Mouse (Mus musculus) kidney, postnatal 36 days (tissue): Measurements from ENCODE around the gene Vmn1r208.
"Not testable (repeated sequence)": the region's sequence is repeated elsewhere in the genome, so short reads cannot be mapped to it uniquely, and the experiment has no call there.

Source experiments
- DNase-seq, 2 experiments: peaks; one replicate each; pipeline ENCODE4 v3.0.0; 2021 to 2022; ENCODE audit warnings: mixed read lengths in 2 of 2

Vmn1r208 gene

GRCm38 (mm10) chr13:22777300-22777699, at the start of gene Vmn1r208:
Vmn1r208 (minus strand) TSS chr13:22777400.
- DNase-seq = not testable (repeated sequence)

GRCm38 (mm10) chr13:22821601-22822000, 44.4 kb upstream of the Vmn1r208 start:
- DNase-seq = not testable (repeated sequence)

- not testable (repeated sequence) for DNase-seq
These were observed 32.4 kb upstream of the Vmn1r208 start, which contains the start of gene Vmn1r209 for GRCm38 (mm10) chr13:22809582-22809981. Vmn1r209 (minus strand) TSS chr13:22809682.

- DNase-seq = not testable (repeated sequence)
These were observed 10.9 kb upstream of the Vmn1r208 start for GRCm38 (mm10) chr13:22788096-22788495.

- DNase-seq = not testable (repeated sequence)
These were observed 7.0 kb upstream of the Vmn1r208 start for GRCm38 (mm10) chr13:22784159-22784558.

GRCm38 (mm10) chr13:22771592-22771991, 5.6 kb downstream of the Vmn1r208 start:
- DNase-seq = not testable (repeated sequence)

- no peak for DNase-seq
These were observed 29.7 kb downstream of the Vmn1r208 start for GRCm38 (mm10) chr13:22747524-22747923.

- not testable (repeated sequence) for DNase-seq
These were observed 47.7 kb downstream of the Vmn1r208 start, which contains the start of gene Vmn1r207-ps for GRCm38 (mm10) chr13:22729529-22729928. Vmn1r207-ps (minus strand) TSS chr13:22729629.
